Mouse (Mus musculus) heart, embryonic 13.5 days (tissue): ENCODE measurements at regions not wholly inside any gene's neighbourhood (a gene's known extent, or its start where the extent isn't known, plus 50 kb on each side); places are given as distances from the start of the nearest gene placed in this dataset.

ENCODE experiments used
- ATAC-seq: fragments of 200-750 bp; cut with Nextera tagmentation; 2 replicates; pipeline ENCODE4 v1.8.0; 2017; ENCODE audit warnings: moderate TSS enrichment; ENCODE audit not compliant: insufficient number of reproducible peaks, low FRiP score, low TSS enrichment; ENCODE audit errors: extremely low read depth
- H3K27ac ChIP-seq: fragments of 300-500 bp; sonication (generic); replicated peaks from 2 replicates; pipeline ENCODE4 v1.5.1; 2015; ENCODE audit warnings: moderate library complexity, mild to moderate bottlenecking, inconsistent platforms
- H3K27me3 ChIP-seq: fragments of 300-500 bp; sonication (generic); replicated peaks from 2 replicates; pipeline ENCODE4 v1.6.1; 2015; ENCODE audit warnings: mild to moderate bottlenecking, inconsistent platforms
- H3K36me3 ChIP-seq: fragments of 300-500 bp; sonication (generic); 2 replicates; pipeline ENCODE4 v1.6.1; 2015; ENCODE audit warnings: mild to moderate bottlenecking, inconsistent platforms
- H3K4me1 ChIP-seq: fragments of 300-500 bp; sonication (generic); 2 replicates; pipeline ENCODE4 v1.6.1; 2015; ENCODE audit warnings: inconsistent platforms
- H3K4me2 ChIP-seq: fragments of 300-500 bp; sonication (generic); 2 replicates; pipeline ENCODE4 v1.6.1; 2015; ENCODE audit warnings: inconsistent platforms, mild to moderate bottlenecking, moderate library complexity
- H3K4me3 ChIP-seq: fragments of 300-500 bp; sonication (generic); 2 replicates; pipeline ENCODE4 v1.5.1; 2015; ENCODE audit warnings: moderate library complexity, mild to moderate bottlenecking, inconsistent platforms
- H3K9ac ChIP-seq: fragments of 300-500 bp; sonication (generic); 2 replicates; pipeline ENCODE4 v1.6.1; 2015; ENCODE audit warnings: inconsistent platforms, mild to moderate bottlenecking, moderate library complexity
- H3K9me3 ChIP-seq: fragments of 300-500 bp; sonication (generic); 2 replicates; pipeline ENCODE4 v1.6.1; 2016; ENCODE audit warnings: inconsistent platforms
- WGBS: fragments of 180-500 bp; shearing (Covaris S2); methylation state at CpG from one replicate; pipeline ENCODE4 v1.1.7; 2015; ENCODE audit warnings: mixed read lengths; 5-methylcytosine and 5-hydroxymethylcytosine counted together

DNA sequence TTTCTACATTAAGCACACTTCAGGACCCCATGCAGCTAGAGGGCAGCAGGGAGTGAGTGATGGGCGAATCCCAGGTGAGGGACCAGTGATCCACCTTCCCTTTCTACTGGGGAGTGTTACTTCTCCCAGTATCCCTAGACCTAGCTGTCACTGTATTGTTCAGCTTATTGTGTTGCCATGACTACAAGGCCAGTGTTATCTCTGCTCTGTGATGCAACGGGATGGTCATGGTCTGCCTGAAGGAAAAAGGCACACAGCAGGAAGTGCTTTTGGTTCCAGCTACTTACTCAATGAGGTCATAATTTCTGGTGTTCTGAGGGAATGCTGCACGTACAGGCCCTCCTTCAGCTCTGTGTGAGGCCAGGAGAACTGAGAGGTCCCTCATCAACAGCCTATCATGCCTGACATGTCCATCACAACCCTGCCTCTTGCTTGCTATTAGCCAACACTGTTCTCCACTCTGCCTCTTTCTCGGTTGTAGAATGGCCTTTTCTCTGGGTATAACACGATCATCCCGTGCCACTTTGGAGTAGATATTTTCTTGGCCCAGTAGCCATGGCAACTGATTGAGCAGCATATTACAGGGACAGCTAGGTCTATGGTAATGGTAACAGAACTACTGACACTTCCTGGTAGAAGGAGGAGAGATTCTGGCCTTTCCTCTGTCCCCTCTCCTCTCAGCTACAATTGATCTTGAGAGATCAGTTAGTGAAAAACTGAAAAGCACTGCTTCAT is 178.5 kb upstream of the Jade1 start:
- H3K27ac ChIP-seq, result peak overlapping the region; percentile 8; the same call in 1 of the 2 replicates
- no peaks in the 10 kb centered on the region for H3K36me3 ChIP-seq
- ATAC-seq, result peak; percentile 63; the same call in 1 of the 2 replicates
- H3K27me3 ChIP-seq, result no peaks in the 10 kb centered on the region
- H3K9ac ChIP-seq, result no peak overlapping the region
- H3K4me3 ChIP-seq, result no peak overlapping the region
- H3K4me1 ChIP-seq, result peaks cover 38% of the 10 kb centered on the region
- no peak overlapping the region for H3K4me2 ChIP-seq
- WGBS, result 43% methylated on average over 6 of the region's 6 CpGs
- H3K9me3 ChIP-seq, result no peaks in the 10 kb centered on the region

DNA sequence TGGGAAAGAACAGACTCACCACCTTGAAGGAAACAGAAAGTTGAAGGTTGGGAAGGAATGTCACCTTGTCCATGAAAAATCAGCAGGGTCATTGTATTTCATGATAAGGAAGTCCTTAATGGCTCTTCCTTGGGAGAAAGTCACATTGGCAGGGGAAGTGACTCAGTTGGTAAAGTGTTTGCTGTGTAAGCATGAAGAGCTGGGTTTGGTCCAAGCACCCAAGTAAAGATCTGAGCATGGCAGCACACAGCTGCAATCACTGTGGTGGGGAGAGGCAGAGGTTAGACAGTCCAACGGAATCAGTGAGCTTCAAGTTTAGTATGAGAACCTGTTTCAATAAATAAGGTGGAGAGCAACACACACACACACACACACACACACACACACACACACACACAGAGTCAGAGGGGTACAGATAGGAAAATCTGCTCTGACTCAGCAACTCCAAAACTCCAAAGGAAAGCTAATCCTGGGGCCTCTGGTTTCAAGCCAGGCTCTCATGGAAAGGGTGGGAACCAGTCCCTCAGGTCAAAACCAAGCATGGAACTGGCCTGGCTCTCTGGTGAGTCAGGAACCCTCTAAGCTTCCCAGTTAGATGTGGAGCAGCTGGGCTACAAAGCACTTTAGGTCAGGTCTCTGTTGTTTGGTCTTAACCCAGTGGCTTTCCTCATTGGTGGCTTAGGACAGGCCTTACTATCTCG is 180.2 kb upstream of the Jade1 start:
- ATAC-seq, result no peak
- WGBS, result 75% methylated on average over 2 of the region's 2 CpGs

DNA sequence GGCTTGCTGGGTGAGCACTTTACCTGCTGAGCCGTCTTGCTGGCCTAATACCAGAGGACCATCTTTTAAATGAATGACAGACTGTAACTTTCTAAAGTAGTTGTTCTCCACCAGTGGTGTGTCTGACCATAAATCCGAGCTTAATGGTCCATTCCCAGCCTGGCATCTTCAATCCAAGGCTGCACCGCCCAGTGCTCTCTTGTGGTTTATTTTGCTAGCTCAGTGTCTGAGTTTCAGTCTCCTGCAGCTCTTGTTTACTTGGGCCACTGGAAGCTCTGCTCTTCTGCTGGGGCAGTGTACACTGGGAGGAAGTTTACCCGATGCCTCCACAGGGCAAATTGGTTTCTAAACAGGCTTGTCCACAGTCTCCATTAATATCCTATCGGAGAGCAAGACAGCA is 182.3 kb upstream of the Jade1 start:
- H3K9me3 ChIP-seq, result no peaks in the 10 kb centered on the region
- no peak overlapping the region for H3K4me3 ChIP-seq
- peaks cover 41% of the 10 kb centered on the region for H3K4me1 ChIP-seq
- WGBS, result 74% methylated on average over 5 of the region's 5 CpGs
- no peak overlapping the region for H3K27ac ChIP-seq
- no peak overlapping the region for H3K9ac ChIP-seq
- no peaks in the 10 kb centered on the region for H3K27me3 ChIP-seq
- no peak for ATAC-seq
- H3K4me2 ChIP-seq, result no peak overlapping the region
- no peaks in the 10 kb centered on the region for H3K36me3 ChIP-seq

More for the DNA sequence above, 180.2 kb upstream of the Jade1 start:
- Histone ChIP-seq H3K9me3 (no peaks in the 10 kb centered on the region), H3K27me3 (no peaks in the 10 kb centered on the region), H3K27ac (no peak overlapping the region), H3K4me2 (no peak overlapping the region), H3K36me3 (no peaks in the 10 kb centered on the region), H3K9ac (no peak overlapping the region), H3K4me1 (peaks cover 38% of the 10 kb centered on the region), H3K4me3 (no peak overlapping the region)

DNA sequence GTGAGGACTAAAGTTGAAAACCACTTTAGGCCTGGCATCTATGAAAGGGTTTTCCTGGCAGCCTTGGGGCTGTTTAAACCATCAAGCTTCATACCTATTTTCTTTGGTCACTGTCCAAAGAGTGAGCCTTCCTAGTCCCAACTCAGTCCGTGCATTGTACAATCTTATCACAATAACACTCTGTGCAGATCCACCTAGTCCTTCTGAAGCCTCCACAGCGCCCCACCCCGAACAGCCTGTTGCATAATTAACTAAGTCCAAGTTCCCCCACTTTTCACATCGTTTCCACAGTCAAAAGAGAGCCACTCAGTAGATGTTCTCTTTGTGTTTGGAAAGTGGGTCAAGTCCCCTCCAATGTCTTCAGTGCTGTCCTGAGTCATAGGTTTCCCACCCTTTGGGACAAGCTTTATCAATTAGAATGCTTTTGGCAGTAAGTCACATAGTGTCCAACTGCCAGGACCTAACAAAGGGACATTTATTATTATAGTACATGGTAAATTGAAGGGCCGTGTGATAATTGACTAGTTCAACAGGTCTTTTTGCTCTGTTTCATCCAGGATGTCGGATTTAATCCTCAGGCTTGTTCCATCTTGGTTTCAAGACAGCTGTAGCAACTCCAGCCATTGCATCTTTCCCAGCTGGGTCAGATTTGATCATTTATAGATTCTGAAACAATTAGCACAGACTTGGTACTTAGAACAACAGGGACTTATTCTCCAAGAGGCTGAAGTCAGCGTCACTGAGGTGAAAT is 187.0 kb upstream of the Jade1 start:
- Histone ChIP-seq H3K9ac (no peak overlapping the region), H3K9me3 (no peaks in the 10 kb centered on the region), H3K27ac (peak overlapping the region; percentile 90; the same call in 1 of the 2 replicates), H3K4me2 (no peak overlapping the region), H3K4me1 (peaks cover 47% of the 10 kb centered on the region), H3K4me3 (no peak overlapping the region), H3K27me3 (no peaks in the 10 kb centered on the region), H3K36me3 (no peaks in the 10 kb centered on the region)
- WGBS, result 69% methylated on average over 7 of the region's 7 CpGs
- no peak for ATAC-seq

DNA sequence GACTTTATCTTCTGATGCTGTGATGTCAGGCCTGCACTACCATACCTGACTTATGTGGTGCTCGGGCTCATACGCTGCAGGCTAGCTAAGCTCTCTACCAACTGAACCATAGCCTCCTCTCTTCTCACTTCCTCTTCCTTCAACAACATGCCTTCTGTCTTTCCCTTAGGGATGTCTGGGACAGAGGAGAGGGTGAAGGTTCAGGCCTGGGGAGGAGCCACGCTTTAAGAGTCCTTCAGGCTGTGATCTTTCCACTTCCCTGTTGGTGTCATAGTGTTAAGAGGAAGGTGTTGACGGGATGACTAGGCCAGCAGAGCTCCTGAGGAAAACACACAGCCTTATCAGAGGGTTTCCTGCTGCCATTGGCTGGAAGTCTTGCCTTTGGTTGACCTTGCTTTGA is 188.8 kb upstream of the Jade1 start:
- H3K27ac ChIP-seq, result peak overlapping the region; percentile 90
- peak overlapping the region; percentile 22 for H3K4me2 ChIP-seq
- WGBS, result 25% methylated on average over 4 of the region's 4 CpGs

DNA sequence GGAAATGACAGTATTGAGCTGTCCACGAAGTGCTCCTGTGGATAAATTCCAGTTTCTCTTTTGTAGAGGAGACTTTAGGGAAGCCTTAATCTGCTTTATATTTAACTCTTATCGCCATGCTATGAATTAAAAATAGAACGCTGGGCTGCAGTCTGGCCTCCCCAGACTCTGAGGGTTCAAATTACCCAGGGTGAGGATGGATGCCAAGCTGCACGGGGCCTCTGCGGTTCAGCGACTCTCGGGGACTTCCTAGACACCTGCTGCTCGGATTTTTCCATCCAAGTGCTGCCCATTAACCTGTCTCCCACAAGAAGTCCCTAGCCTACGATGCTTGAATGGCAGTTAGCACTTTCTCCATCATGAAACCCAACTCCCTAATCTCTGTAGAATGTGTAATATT is 189.3 kb upstream of the Jade1 start:
- peak overlapping the region; percentile 22 for H3K4me2 ChIP-seq
- WGBS, result 25% methylated on average over 9 of the region's 9 CpGs
- ATAC-seq, result no peak

More for the DNA sequence above, 188.8 kb upstream of the Jade1 start:
- peaks cover 47% of the 10 kb centered on the region for H3K4me1 ChIP-seq
- peak; percentile 59; the same call in 1 of the 2 replicates for ATAC-seq
- no peak overlapping the region for H3K4me3 ChIP-seq
- no peak overlapping the region for H3K9ac ChIP-seq
- no peaks in the 10 kb centered on the region for H3K27me3 ChIP-seq
- H3K9me3 ChIP-seq, result no peaks in the 10 kb centered on the region
- H3K36me3 ChIP-seq, result no peaks in the 10 kb centered on the region

DNA sequence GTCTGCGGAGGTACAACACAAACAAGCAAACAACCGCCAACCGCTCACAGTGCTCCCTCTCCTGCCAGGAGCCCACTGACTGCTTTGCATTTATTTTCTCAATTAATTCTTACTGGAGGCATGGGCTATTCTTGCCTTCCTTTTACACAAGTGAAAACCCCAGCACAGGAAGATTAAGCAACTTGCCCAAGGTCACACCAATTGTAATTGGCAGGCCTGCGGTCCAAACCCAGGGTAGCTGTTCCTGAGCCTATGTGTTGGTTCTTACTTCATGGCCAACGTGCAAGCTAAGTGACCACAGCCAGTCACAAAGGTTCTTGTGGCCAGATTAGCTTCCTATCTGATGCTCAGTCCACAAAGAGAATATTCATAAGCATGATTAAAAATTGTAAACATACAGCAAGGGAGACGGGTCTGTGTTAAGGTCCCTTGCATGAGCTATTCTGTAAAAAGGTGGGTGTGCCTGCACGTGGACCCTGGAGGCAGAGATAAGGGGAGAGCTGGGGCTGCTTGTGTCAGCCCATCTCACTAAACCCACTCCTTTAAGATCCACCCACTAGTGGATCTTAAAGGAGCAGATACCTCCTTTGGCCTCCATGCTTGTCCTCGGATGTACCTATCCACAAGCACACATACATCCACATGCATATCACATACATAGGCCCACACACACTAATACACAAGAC is 190.2 kb upstream of the Jade1 start:
- Histone ChIP-seq H3K4me2 (no peak overlapping the region), H3K9me3 (no peaks in the 10 kb centered on the region), H3K4me1 (peaks cover 54% of the 10 kb centered on the region), H3K27ac (peak overlapping the region; percentile 90), H3K9ac (no peak overlapping the region), H3K27me3 (no peaks in the 10 kb centered on the region), H3K4me3 (no peak overlapping the region), H3K36me3 (no peaks in the 10 kb centered on the region)
- 63% methylated on average over 8 of the region's 8 CpGs for WGBS
- no peak for ATAC-seq

More for the DNA sequence above, 189.3 kb upstream of the Jade1 start:
- H3K9ac ChIP-seq, result no peak overlapping the region
- H3K36me3 ChIP-seq, result no peaks in the 10 kb centered on the region
- H3K9me3 ChIP-seq, result no peaks in the 10 kb centered on the region
- H3K4me1 ChIP-seq, result peaks cover 47% of the 10 kb centered on the region
- peak overlapping the region; percentile 90 for H3K27ac ChIP-seq
- no peak overlapping the region for H3K4me3 ChIP-seq
- H3K27me3 ChIP-seq, result no peaks in the 10 kb centered on the region

DNA sequence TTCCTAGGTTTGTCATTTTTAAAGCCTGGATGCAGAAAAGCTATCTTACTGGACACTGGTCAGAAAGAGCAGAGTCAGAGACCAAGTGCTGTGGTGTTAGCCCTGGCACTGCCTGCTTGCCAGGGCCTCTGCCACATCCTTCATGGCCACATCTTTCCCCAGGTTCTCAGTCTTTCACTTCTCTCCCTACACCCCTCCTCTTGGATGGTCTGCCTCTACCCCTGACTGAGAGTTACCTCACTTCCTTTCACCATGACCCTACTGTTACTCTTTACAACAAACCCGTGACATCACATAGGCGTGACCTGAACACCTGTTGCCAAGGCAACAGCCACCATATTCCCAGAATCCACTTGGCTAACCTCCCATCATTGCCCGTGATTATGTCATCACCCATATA is 191.6 kb upstream of the Jade1 start:
- no peaks in the 10 kb centered on the region for H3K36me3 ChIP-seq
- no peak overlapping the region for H3K27ac ChIP-seq
- 77% methylated on average over 3 of the region's 3 CpGs for WGBS
- H3K9ac ChIP-seq, result no peak overlapping the region
- H3K4me2 ChIP-seq, result no peak overlapping the region
- no peak overlapping the region for H3K4me3 ChIP-seq
- H3K9me3 ChIP-seq, result no peaks in the 10 kb centered on the region
- H3K27me3 ChIP-seq, result no peaks in the 10 kb centered on the region
- no peak for ATAC-seq
- peaks cover 62% of the 10 kb centered on the region for H3K4me1 ChIP-seq

DNA sequence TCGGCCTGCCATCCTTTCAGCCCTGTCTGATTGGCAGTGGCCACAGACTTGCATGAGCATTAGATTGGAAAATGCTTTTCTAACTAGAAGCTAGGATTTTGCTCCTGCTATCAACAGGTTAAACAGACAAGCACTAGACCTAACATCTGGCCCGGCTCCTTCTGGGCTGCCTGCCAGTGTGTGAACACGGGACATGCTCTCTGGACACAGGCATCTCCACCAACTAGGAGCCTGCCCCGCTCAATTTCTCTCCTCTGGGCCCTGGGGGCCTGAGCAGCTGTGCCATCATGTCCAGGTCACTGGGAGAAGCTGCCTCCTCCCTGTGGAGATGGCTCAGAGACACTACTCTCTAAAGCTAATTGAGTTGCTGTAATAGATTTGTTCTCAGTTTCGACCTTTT is 195.3 kb upstream of the Jade1 start:
- Histone ChIP-seq H3K27me3 (no peaks in the 10 kb centered on the region), H3K36me3 (no peaks in the 10 kb centered on the region), H3K9me3 (no peaks in the 10 kb centered on the region), H3K9ac (no peak overlapping the region), H3K4me1 (peaks cover 25% of the 10 kb centered on the region), H3K27ac (peak overlapping the region; percentile 74), H3K4me3 (no peak overlapping the region), H3K4me2 (no peak overlapping the region)
- no peak for ATAC-seq
- 32% methylated on average over 5 of the region's 5 CpGs for WGBS

DNA sequence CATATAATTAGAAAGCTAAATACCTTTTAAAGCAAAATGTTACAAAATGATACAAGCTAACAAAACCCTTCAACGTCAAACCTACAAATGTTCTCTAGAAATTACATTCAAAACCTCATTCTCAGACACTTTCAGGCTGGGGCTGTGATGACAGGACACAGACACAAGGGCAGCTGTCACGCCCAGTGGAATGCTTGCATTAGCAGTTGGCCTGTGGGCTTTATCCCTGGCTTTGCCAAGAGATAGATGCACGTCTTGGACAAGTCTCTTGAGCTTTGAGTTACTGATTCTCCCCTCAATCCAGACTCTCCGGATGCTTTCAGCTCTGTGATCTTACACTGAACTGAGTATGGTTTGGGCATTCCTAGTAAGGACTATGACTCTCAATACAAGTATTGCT is 196.1 kb upstream of the Jade1 start:
- H3K9ac ChIP-seq, result 0 out of 2 replicates have a peak overlapping the region, but pooled peaks have one; percentile 10
- H3K9me3 ChIP-seq, result no peaks in the 10 kb centered on the region
- H3K4me1 ChIP-seq, result peaks cover 17% of the 10 kb centered on the region
- no peak for ATAC-seq
- WGBS, result 35% methylated on average over 4 of the region's 4 CpGs
- H3K4me2 ChIP-seq, result no peak overlapping the region
- no peaks in the 10 kb centered on the region for H3K27me3 ChIP-seq
- no peaks in the 10 kb centered on the region for H3K36me3 ChIP-seq
- no peak overlapping the region for H3K4me3 ChIP-seq
- H3K27ac ChIP-seq, result no peak overlapping the region; the same call in 1 of the 2 replicates

DNA sequence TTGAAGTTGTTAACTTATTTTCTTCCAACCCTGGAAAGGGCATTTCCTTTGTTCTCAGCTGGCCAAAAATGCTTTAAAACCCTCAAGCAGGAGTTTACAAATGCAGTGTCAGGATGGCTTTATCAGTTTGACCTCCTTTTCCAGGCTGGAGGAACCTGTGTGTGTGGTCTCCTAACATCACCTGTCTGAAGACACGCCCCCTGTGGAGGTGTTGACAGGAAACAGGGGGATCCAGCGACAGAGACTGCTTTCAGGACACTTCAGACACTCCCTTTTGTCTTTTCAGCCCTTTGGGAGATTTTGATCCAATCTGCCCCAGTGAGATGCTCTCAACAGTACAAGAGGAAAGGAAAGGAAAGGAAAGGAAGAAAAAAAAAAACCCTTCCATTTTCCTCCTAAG is 202.5 kb upstream of the Jade1 start:
- no peak for ATAC-seq
- Histone ChIP-seq H3K4me3 (no peak overlapping the region), H3K9ac (no peak overlapping the region), H3K36me3 (no peaks in the 10 kb centered on the region), H3K27ac (no peak overlapping the region), H3K27me3 (no peaks in the 10 kb centered on the region), H3K9me3 (no peaks in the 10 kb centered on the region), H3K4me1 (peaks cover 10% of the 10 kb centered on the region), H3K4me2 (no peak overlapping the region)
- WGBS, result 18% methylated on average over 2 of the region's 2 CpGs
